Mouse (Mus musculus): ENCODE data around the gene Gm5737. TPM values are rescaled to one million over a fixed set of nuclear protein-coding genes. Genes with fewer than 3 reads are reported as not detected.
A peak's percentile ranks its signal among the peaks of the same experiment; 100 is the strongest.

Gene Gm5737
- polyA plus RNA-seq (2015; fragmentation: Nextera tagmentation; extraction: Ambion mirVana) = not detected in 2 replicates

- H3K4me1 ChIP-seq (replicated peaks) = peaks cover 5% of the 10 kb centered on the region
- peaks cover 19% of the 10 kb centered on the region for H3K27me3 ChIP-seq
- no peak within 1 kb of the TSS for H3K27ac ChIP-seq
- H3K9me3 ChIP-seq = no peaks in the 10 kb centered on the region
- no peak within 1 kb of the TSS for H3K4me3 ChIP-seq
- ATAC-seq (ENCODE audit: low FRiP score) = no peak
- H3K4me2 ChIP-seq = no peak within 1 kb of the TSS
- WGBS = 87% methylated on average over 6 of the region's 6 CpGs
- H3K36me3 ChIP-seq = no peaks in the 10 kb centered on the region
- H3K9ac ChIP-seq = no peak within 1 kb of the TSS
These were observed at the start of gene Gm5737 for GRCm38 (mm10) chr7:120811834-120812415. TSS of gene Gm5737 (plus strand) at chr7:120812365.

DNA sequence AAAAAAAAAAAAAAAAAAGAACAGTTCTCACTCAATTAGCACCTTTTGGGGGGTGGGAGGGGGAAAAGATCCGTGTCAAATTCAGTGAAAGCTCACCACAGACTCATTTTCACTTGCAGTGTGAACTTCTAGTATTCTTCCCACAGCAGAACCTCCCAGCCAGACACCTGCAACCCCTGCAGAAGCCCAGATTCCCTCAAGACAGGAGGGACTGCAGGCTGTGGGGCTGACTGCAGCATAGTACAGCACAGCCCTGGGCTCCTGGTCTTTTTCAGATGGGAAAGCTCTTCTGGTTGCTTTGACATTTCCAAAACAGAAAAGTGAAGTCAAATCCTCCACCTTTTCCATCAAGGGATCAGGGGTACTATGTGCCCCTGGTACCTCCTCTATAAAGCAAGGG is 44.8 kb upstream of the Gm5737 start:
- H3K4me1 ChIP-seq (replicated peaks) = 0 out of 2 replicates have a peak, but pooled peaks cover 3% of the 10 kb centered on the region
- no peak for ATAC-seq (ENCODE audit: low FRiP score)
- no peaks in the 10 kb centered on the region for H3K36me3 ChIP-seq
- no peaks in the 10 kb centered on the region for H3K27me3 ChIP-seq
- no peak overlapping the region for H3K4me2 ChIP-seq
- H3K9me3 ChIP-seq = no peaks in the 10 kb centered on the region
- H3K27ac ChIP-seq = no peak overlapping the region
- no peak overlapping the region for H3K4me3 ChIP-seq
- WGBS = 5% methylated on average over 1 of the region's 1 CpGs
- no peak overlapping the region for H3K9ac ChIP-seq

DNA sequence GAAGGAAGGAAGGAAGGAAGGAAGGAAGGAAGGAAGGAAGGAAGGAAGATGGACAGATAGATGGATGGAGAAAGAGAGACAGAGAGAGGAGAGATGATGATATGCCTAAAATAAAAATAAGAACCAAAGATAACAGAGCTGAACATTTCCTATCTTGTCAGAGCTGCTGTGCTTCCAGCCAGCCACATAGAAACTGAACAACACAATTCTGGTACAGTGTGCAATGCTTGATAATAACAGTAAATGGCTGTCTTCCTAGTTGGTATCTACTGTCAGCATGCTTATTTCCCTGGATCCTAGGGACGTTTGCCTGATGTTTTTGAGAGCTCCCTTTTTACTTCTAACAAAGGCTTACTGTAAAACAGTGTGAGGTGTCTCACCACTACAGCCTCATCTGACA is 40.8 kb upstream of the Gm5737 start:
- 40% methylated on average over 1 of the region's 1 CpGs for WGBS
- Histone ChIP-seq H3K36me3 (no peaks in the 10 kb centered on the region), H3K4me2 (no peak overlapping the region), H3K9me3 (no peaks in the 10 kb centered on the region), H3K27me3 (no peaks in the 10 kb centered on the region), H3K4me3 (no peak overlapping the region), H3K4me1 (replicated peaks) (0 out of 2 replicates have a peak, but pooled peaks cover 3% of the 10 kb centered on the region), H3K9ac (no peak overlapping the region), H3K27ac (no peak overlapping the region)
- no peak for ATAC-seq (ENCODE audit: low FRiP score)

DNA sequence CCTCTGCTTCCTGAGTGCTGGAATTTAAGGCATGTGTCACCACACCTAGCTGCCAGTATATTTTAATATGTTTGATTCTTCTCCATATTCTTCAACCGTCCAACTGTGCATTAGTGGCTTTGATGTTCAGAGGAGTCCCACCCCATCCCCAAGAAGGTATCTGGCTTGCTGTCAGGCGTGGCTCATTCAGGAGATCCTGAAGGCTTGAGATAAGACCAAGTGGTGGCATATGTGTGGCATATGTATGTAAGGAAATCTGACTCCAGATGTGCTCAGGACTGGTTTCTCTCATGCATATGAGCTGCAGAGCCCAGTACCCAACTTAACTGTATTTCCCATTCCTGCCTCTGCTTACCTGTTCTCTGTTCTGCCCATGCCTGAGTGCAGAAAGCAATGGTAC is 34.2 kb upstream of the Gm5737 start:
- no peak for ATAC-seq (ENCODE audit: low FRiP score)
- no peaks in the 10 kb centered on the region for H3K36me3 ChIP-seq
- 0 out of 2 replicates have a peak, but pooled peaks cover 2% of the 10 kb centered on the region for H3K27me3 ChIP-seq
- no peak overlapping the region for H3K4me2 ChIP-seq
- H3K4me3 ChIP-seq = no peak overlapping the region
- no peaks in the 10 kb centered on the region for H3K4me1 ChIP-seq (replicated peaks)
- no peak overlapping the region for H3K9ac ChIP-seq
- no peaks in the 10 kb centered on the region for H3K9me3 ChIP-seq
- WGBS = 78% methylated on average over 2 of the region's 2 CpGs
- H3K27ac ChIP-seq = no peak overlapping the region

GRCm38 (mm10) chr7:120795544-120795943 is 16.6 kb upstream of the Gm5737 start:
- no peak overlapping the region for H3K27ac ChIP-seq
- no peaks in the 10 kb centered on the region for H3K9me3 ChIP-seq
- H3K4me3 ChIP-seq = no peak overlapping the region
- H3K36me3 ChIP-seq = no peaks in the 10 kb centered on the region
- H3K9ac ChIP-seq = no peak overlapping the region
- WGBS = 81% methylated on average over 4 of the region's 4 CpGs
- no peaks in the 10 kb centered on the region for H3K4me1 ChIP-seq (replicated peaks)
- H3K4me2 ChIP-seq = no peak overlapping the region
- H3K27me3 ChIP-seq = no peaks in the 10 kb centered on the region
- ATAC-seq (ENCODE audit: low FRiP score) = no peak

GRCm38 (mm10) chr7:120796369-120796768 is 15.8 kb upstream of the Gm5737 start:
- no peak overlapping the region for H3K9ac ChIP-seq

DNA sequence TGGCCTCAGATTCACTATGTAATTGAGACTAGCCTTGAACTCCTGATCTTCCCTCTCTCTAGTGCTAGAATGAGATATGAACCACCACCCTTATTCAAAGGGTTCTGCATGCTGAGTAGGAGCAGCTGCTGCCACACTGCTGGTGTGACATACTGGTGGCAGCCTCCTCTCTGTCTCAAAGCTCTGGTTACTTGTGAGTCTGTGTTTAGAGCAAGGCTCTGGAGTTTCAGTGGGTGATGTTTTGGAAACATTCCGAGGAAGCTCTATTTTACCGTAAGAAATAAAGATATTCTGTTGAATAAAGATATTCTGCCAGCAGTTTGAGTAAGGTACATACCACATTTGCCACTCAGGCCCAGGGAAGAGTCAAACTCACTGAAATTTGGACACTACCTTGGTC is 8.9 kb upstream of the Gm5737 start:
- Histone ChIP-seq H3K4me3 (no peak overlapping the region), H3K9me3 (no peaks in the 10 kb centered on the region), H3K4me1 (replicated peaks) (no peaks in the 10 kb centered on the region), H3K9ac (no peak overlapping the region), H3K27ac (no peak overlapping the region), H3K27me3 (0 out of 2 replicates have a peak, but pooled peaks cover 2% of the 10 kb centered on the region), H3K36me3 (no peaks in the 10 kb centered on the region), H3K4me2 (no peak overlapping the region)
- ATAC-seq (ENCODE audit: low FRiP score) = no peak
- WGBS = 95% methylated on average over 2 of the region's 2 CpGs

More at GRCm38 (mm10) chr7:120796369-120796768, 15.8 kb upstream of the Gm5737 start:
- 86% methylated on average over 3 of the region's 3 CpGs for WGBS
- Histone ChIP-seq H3K27me3 (no peaks in the 10 kb centered on the region), H3K27ac (no peak overlapping the region), H3K4me2 (no peak overlapping the region), H3K36me3 (no peaks in the 10 kb centered on the region), H3K9me3 (no peaks in the 10 kb centered on the region), H3K4me3 (no peak overlapping the region), H3K4me1 (replicated peaks) (no peaks in the 10 kb centered on the region)
- no peak for ATAC-seq (ENCODE audit: low FRiP score)

- peak overlapping the region; percentile 57 for H3K4me2 ChIP-seq
- no peak for ATAC-seq (ENCODE audit: low FRiP score)
- WGBS = 3% methylated on average over 25 of the region's 27 CpGs
These were observed 2.5 kb upstream of the Gm5737 start for GRCm38 (mm10) chr7:120809705-120810104.

DNA sequence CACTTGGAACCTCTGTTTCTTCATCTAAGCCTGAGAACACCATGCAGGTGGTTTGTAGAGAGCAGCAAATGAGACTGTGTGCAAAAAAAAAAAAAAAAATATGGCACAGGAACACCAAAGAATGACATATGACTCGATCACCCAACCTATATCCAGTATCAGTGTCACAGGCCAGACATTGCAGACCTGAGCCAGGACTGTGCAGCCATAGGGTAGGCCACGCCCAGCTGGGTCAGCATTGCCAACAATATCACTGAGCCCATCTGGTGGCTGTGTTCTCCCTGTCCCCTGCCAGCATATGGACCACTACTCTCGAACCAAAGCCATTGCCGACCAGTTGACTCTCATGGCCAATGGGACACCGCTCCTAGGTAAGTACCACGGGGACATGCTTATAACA is 5.4 kb downstream of the Gm5737 start:
- Histone ChIP-seq H3K4me1 (replicated peaks) (no peaks in the 10 kb centered on the region), H3K27ac (no peak overlapping the region), H3K9ac (no peak overlapping the region), H3K36me3 (no peaks in the 10 kb centered on the region), H3K27me3 (peaks cover 8% of the 10 kb centered on the region; the same call in 1 of the 2 replicates), H3K4me2 (no peak overlapping the region), H3K9me3 (no peaks in the 10 kb centered on the region), H3K4me3 (no peak overlapping the region)
- no peak for ATAC-seq (ENCODE audit: low FRiP score)
- WGBS = 85% methylated on average over 6 of the region's 6 CpGs

More at GRCm38 (mm10) chr7:120809705-120810104, 2.5 kb upstream of the Gm5737 start:
- no peaks in the 10 kb centered on the region for H3K9me3 ChIP-seq
- no peak overlapping the region for H3K27ac ChIP-seq
- H3K4me3 ChIP-seq = peak overlapping the region; percentile 35
- H3K36me3 ChIP-seq = no peaks in the 10 kb centered on the region
- peaks cover 19% of the 10 kb centered on the region for H3K27me3 ChIP-seq
- peaks cover 5% of the 10 kb centered on the region for H3K4me1 ChIP-seq (replicated peaks)
- H3K9ac ChIP-seq = peak overlapping the region; percentile 61

GRCm38 (mm10) chr7:120819386-120819785 is 7.2 kb downstream of the Gm5737 start:
- H3K27ac ChIP-seq = no peak overlapping the region
- ATAC-seq (ENCODE audit: low FRiP score) = no peak
- no peak overlapping the region for H3K9ac ChIP-seq
- H3K4me2 ChIP-seq = no peak overlapping the region
- WGBS = 90% methylated on average over 4 of the region's 4 CpGs
- peaks cover 8% of the 10 kb centered on the region; the same call in 1 of the 2 replicates for H3K27me3 ChIP-seq
- no peaks in the 10 kb centered on the region for H3K36me3 ChIP-seq
- no peak overlapping the region for H3K4me3 ChIP-seq
- H3K9me3 ChIP-seq = no peaks in the 10 kb centered on the region
- H3K4me1 ChIP-seq (replicated peaks) = no peaks in the 10 kb centered on the region

DNA sequence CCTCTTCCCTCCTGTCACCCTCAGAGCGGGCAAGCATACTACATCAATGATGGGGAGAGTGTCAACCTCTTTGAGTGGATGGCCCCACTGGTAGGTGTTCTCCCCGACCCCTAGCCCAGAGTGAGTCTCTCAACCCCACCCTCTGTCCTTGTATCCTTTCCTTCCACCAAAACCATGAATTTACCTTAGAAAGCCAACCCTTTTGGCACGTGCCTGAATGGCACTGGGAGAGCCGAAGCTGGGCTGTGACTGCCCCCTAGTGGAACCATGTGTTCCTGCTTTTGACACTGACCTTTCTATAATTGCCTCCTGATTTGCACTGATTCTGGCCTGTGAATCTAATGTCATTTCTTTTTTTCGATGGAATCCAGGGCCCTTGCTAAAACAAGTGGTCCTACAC is 11.1 kb downstream of the Gm5737 start:
- Histone ChIP-seq H3K9ac (no peak overlapping the region), H3K9me3 (no peaks in the 10 kb centered on the region), H3K4me2 (no peak overlapping the region), H3K4me1 (replicated peaks) (no peaks in the 10 kb centered on the region), H3K4me3 (no peak overlapping the region), H3K27me3 (peaks cover 13% of the 10 kb centered on the region; the same call in 1 of the 2 replicates), H3K27ac (no peak overlapping the region), H3K36me3 (no peaks in the 10 kb centered on the region)
- 24% methylated on average over 5 of the region's 5 CpGs for WGBS
- ATAC-seq (ENCODE audit: low FRiP score) = peak; percentile 33; the same call in 1 of the 2 replicates

GRCm38 (mm10) chr7:120825097-120825496 is 12.9 kb downstream of the Gm5737 start:
- H3K4me1 ChIP-seq (replicated peaks) = peaks cover 2% of the 10 kb centered on the region; the same call in 1 of the 2 replicates
- no peak for ATAC-seq (ENCODE audit: low FRiP score)
- H3K27me3 ChIP-seq = peaks cover 31% of the 10 kb centered on the region
- no peak overlapping the region for H3K9ac ChIP-seq
- WGBS = 63% methylated on average over 2 of the region's 2 CpGs
- no peak overlapping the region for H3K4me3 ChIP-seq
- no peak overlapping the region for H3K4me2 ChIP-seq
- no peaks in the 10 kb centered on the region for H3K9me3 ChIP-seq
- H3K36me3 ChIP-seq = no peaks in the 10 kb centered on the region
- no peak overlapping the region for H3K27ac ChIP-seq

GRCm38 (mm10) chr7:120826408-120826807 is 14.2 kb downstream of the Gm5737 start:
- no peak for ATAC-seq (ENCODE audit: low FRiP score)
- Histone ChIP-seq H3K4me2 (no peak overlapping the region), H3K9ac (no peak overlapping the region), H3K4me3 (no peak overlapping the region), H3K27me3 (peaks cover 35% of the 10 kb centered on the region), H3K9me3 (no peaks in the 10 kb centered on the region), H3K4me1 (replicated peaks) (peaks cover 15% of the 10 kb centered on the region), H3K36me3 (no peaks in the 10 kb centered on the region), H3K27ac (no peak overlapping the region)
- 12% methylated on average over 3 of the region's 3 CpGs for whole genome bisulfite sequencing

Measured in hindbrain, embryonic 13.5 days (tissue).